Mouse (Mus musculus): Measurements from ENCODE around the gene Pold4. TPM values are rescaled to one million over a fixed set of nuclear protein-coding genes. Genes with fewer than 3 reads are reported as not detected.

Pold4 gene
- 8.0 and 8.8 TPM in 2 replicates for polyA plus RNA-seq (2014; fragmentation: Nextera tagmentation; extraction: Ambion mirVana)

- Histone ChIP-seq H3K4me2 (ENCODE audit: low read depth, low read length, severe bottlenecking) (peak within 1 kb of the TSS; percentile 90), H3K36me3 (ENCODE audit: control insufficient read depth, insufficient read depth, low read length) (no peaks in the 10 kb centered on the region), H3K9me3 (ENCODE audit: control insufficient read depth, low read length) (no peaks in the 10 kb centered on the region), H3K27me3 (ENCODE audit: control insufficient read depth, insufficient read depth, low read length) (no peaks in the 10 kb centered on the region), H3K4me1 (replicated peaks; ENCODE audit: control insufficient read depth, insufficient read depth, low read length) (no peaks in the 10 kb centered on the region; the same call in 1 of the 2 replicates), H3K27ac (ENCODE audit: low read depth, low read length) (no peak within 1 kb of the TSS), H3K4me3 (ENCODE audit: low read depth, low read length) (peak within 1 kb of the TSS; percentile 50), H3K9ac (ENCODE audit: low read length) (peak within 1 kb of the TSS; percentile 58)
- ATAC-seq (replicated peaks; ENCODE audit: low FRiP score) (peak; percentile 85), DNase-seq (ENCODE audit: low spot score) (peak; percentile 92)
- 11% methylated on average over 26 of the region's 26 CpGs for WGBS
Measured at GRCm38 (mm10) chr19:4231253-4232185, at the start of gene Pold4. Pold4 (plus strand) TSS chr19:4231899.

GRCm38 (mm10) chr19:4183689-4184088 lies 48.0 kb upstream of the Pold4 start:
- H3K4me2 ChIP-seq (ENCODE audit: low read depth, low read length, severe bottlenecking), result no peak overlapping the region
- no peak overlapping the region for H3K4me3 ChIP-seq (ENCODE audit: low read depth, low read length)
- 74% methylated on average over 2 of the region's 2 CpGs for WGBS
- H3K36me3 ChIP-seq (ENCODE audit: control insufficient read depth, insufficient read depth, low read length), result no peaks in the 10 kb centered on the region
- H3K9me3 ChIP-seq (ENCODE audit: control insufficient read depth, low read length), result no peaks in the 10 kb centered on the region
- no peak for ATAC-seq (replicated peaks; ENCODE audit: low FRiP score)
- no peak overlapping the region for H3K9ac ChIP-seq (ENCODE audit: low read length)
- H3K27me3 ChIP-seq (ENCODE audit: control insufficient read depth, insufficient read depth, low read length), result no peaks in the 10 kb centered on the region
- H3K4me1 ChIP-seq (replicated peaks; ENCODE audit: control insufficient read depth, insufficient read depth, low read length), result no peaks in the 10 kb centered on the region
- H3K27ac ChIP-seq (ENCODE audit: low read depth, low read length), result no peak overlapping the region
- DNase-seq (ENCODE audit: low spot score), result no peak

GRCm38 (mm10) chr19:4184976-4185975 lies 46.4 kb upstream of the Pold4 start:
- no peaks in the 10 kb centered on the region for H3K4me1 ChIP-seq (replicated peaks; ENCODE audit: control insufficient read depth, insufficient read depth, low read length)
- no peak overlapping the region for H3K27ac ChIP-seq (ENCODE audit: low read depth, low read length)
- DNase-seq (ENCODE audit: low spot score) (no peak), ATAC-seq (replicated peaks; ENCODE audit: low FRiP score) (no peak)
- no peaks in the 10 kb centered on the region for H3K36me3 ChIP-seq (ENCODE audit: control insufficient read depth, insufficient read depth, low read length)
- 64% methylated on average over 15 of the region's 15 CpGs for WGBS
- no peaks in the 10 kb centered on the region for H3K9me3 ChIP-seq (ENCODE audit: control insufficient read depth, low read length)
- H3K27me3 ChIP-seq (ENCODE audit: control insufficient read depth, insufficient read depth, low read length), result no peaks in the 10 kb centered on the region
- no peak overlapping the region for H3K4me3 ChIP-seq (ENCODE audit: low read depth, low read length)
- H3K4me2 ChIP-seq (ENCODE audit: low read depth, low read length, severe bottlenecking), result no peak overlapping the region
- H3K9ac ChIP-seq (ENCODE audit: low read length), result no peak overlapping the region

- no peak overlapping the region for H3K4me3 ChIP-seq (ENCODE audit: low read depth, low read length)
- H3K4me2 ChIP-seq (ENCODE audit: low read depth, low read length, severe bottlenecking), result no peak overlapping the region
- no peaks in the 10 kb centered on the region for H3K36me3 ChIP-seq (ENCODE audit: control insufficient read depth, insufficient read depth, low read length)
- no peak overlapping the region for H3K9ac ChIP-seq (ENCODE audit: low read length)
- ATAC-seq (replicated peaks; ENCODE audit: low FRiP score), result no peak
- H3K27me3 ChIP-seq (ENCODE audit: control insufficient read depth, insufficient read depth, low read length), result no peaks in the 10 kb centered on the region
- no peaks in the 10 kb centered on the region for H3K9me3 ChIP-seq (ENCODE audit: control insufficient read depth, low read length)
- DNase-seq (ENCODE audit: low spot score), result no peak
- no peak overlapping the region for H3K27ac ChIP-seq (ENCODE audit: low read depth, low read length)
- 74% methylated on average over 3 of the region's 3 CpGs for WGBS
- H3K4me1 ChIP-seq (replicated peaks; ENCODE audit: control insufficient read depth, insufficient read depth, low read length), result 0 out of 2 replicates have a peak, but pooled peaks cover 2% of the 10 kb centered on the region
Measured at GRCm38 (mm10) chr19:4187303-4187702, 44.4 kb upstream of the Pold4 start.

- no peak overlapping the region for H3K4me2 ChIP-seq (ENCODE audit: low read depth, low read length, severe bottlenecking)
- 82% methylated on average over 12 of the region's 12 CpGs for WGBS
- peaks cover 10% of the 10 kb centered on the region for H3K4me1 ChIP-seq (replicated peaks; ENCODE audit: control insufficient read depth, insufficient read depth, low read length)
- no peaks in the 10 kb centered on the region for H3K27me3 ChIP-seq (ENCODE audit: control insufficient read depth, insufficient read depth, low read length)
- H3K9ac ChIP-seq (ENCODE audit: low read length), result no peak overlapping the region
- ATAC-seq (replicated peaks; ENCODE audit: low FRiP score), result no peak
- H3K4me3 ChIP-seq (ENCODE audit: low read depth, low read length), result no peak overlapping the region
- H3K27ac ChIP-seq (ENCODE audit: low read depth, low read length), result no peak overlapping the region
- no peak for DNase-seq (ENCODE audit: low spot score)
- no peaks in the 10 kb centered on the region for H3K9me3 ChIP-seq (ENCODE audit: control insufficient read depth, low read length)
- peaks cover 2% of the 10 kb centered on the region; the same call in 1 of the 2 replicates for H3K36me3 ChIP-seq (ENCODE audit: control insufficient read depth, insufficient read depth, low read length)
Measured at GRCm38 (mm10) chr19:4189051-4189620, 42.6 kb upstream of the Pold4 start.

- Histone ChIP-seq H3K4me3 (ENCODE audit: low read depth, low read length) (peak within 1 kb of the TSS; percentile 89), H3K27me3 (ENCODE audit: control insufficient read depth, insufficient read depth, low read length) (no peaks in the 10 kb centered on the region), H3K4me1 (replicated peaks; ENCODE audit: control insufficient read depth, insufficient read depth, low read length) (peaks cover 10% of the 10 kb centered on the region), H3K9me3 (ENCODE audit: control insufficient read depth, low read length) (no peaks in the 10 kb centered on the region), H3K27ac (ENCODE audit: low read depth, low read length) (peak within 1 kb of the TSS; percentile 71), H3K9ac (ENCODE audit: low read length) (peak within 1 kb of the TSS; percentile 97), H3K36me3 (ENCODE audit: control insufficient read depth, insufficient read depth, low read length) (peaks cover 14% of the 10 kb centered on the region), H3K4me2 (ENCODE audit: low read depth, low read length, severe bottlenecking) (peak within 1 kb of the TSS; percentile 93)
- ATAC-seq (replicated peaks; ENCODE audit: low FRiP score) (no peak), DNase-seq (ENCODE audit: low spot score) (no peak)
- 70% methylated on average over 4 of the region's 4 CpGs for WGBS
Measured at GRCm38 (mm10) chr19:4190831-4191334, 40.8 kb upstream of the Pold4 start, which contains the start of gene Tbc1d10c. Tbc1d10c (minus strand) TSS chr19:4191284.

- Histone ChIP-seq H3K9ac (ENCODE audit: low read length) (peak within 1 kb of the TSS; percentile 97), H3K36me3 (ENCODE audit: control insufficient read depth, insufficient read depth, low read length) (peaks cover 14% of the 10 kb centered on the region), H3K4me1 (replicated peaks; ENCODE audit: control insufficient read depth, insufficient read depth, low read length) (peaks cover 10% of the 10 kb centered on the region), H3K27me3 (ENCODE audit: control insufficient read depth, insufficient read depth, low read length) (no peaks in the 10 kb centered on the region), H3K27ac (ENCODE audit: low read depth, low read length) (peak within 1 kb of the TSS; percentile 71), H3K4me3 (ENCODE audit: low read depth, low read length) (peak within 1 kb of the TSS; percentile 89), H3K9me3 (ENCODE audit: control insufficient read depth, low read length) (no peaks in the 10 kb centered on the region), H3K4me2 (ENCODE audit: low read depth, low read length, severe bottlenecking) (peak within 1 kb of the TSS; percentile 93)
- peak; percentile 94 for ATAC-seq (replicated peaks; ENCODE audit: low FRiP score)
- WGBS, result 7% methylated on average over 43 of the region's 47 CpGs
- peak; percentile 99 for DNase-seq (ENCODE audit: low spot score)
Measured at GRCm38 (mm10) chr19:4191528-4192250, 40.0 kb upstream of the Pold4 start, which contains the start of gene Ppp1ca. Ppp1ca (plus strand) TSS chr19:4192065.

Measured in forebrain, embryonic 11.5 days (tissue).